Mouse (Mus musculus): ENCODE measurements around the gene Ncor2.

- TF ChIP-seq CTCF (IDR thresholded peaks at IDR 0.05; ENCODE audit: control insufficient read depth, insufficient read depth, insufficient read length), result no peak
- no peak for TF ChIP-seq USF1 (IDR thresholded peaks at IDR 0.05; ENCODE audit: low read depth)
- TF ChIP-seq FOSL1 (IDR thresholded peaks at IDR 0.05; ENCODE audit: insufficient read depth, low read length, poor library complexity, severe bottlenecking), result no peak
- TF ChIP-seq MYOG (IDR thresholded peaks at IDR 0.05; ENCODE audit: control insufficient read depth, extremely low read depth, insufficient read length), result no peak
- TF ChIP-seq MAX (IDR thresholded peaks at IDR 0.05), result no peak
- no peak for TF ChIP-seq MYOD1 (IDR thresholded peaks at IDR 0.05; ENCODE audit: control insufficient read depth, insufficient read length, low read depth)
- no peak for TF ChIP-seq CEBPB (IDR thresholded peaks at IDR 0.05; ENCODE audit: low read depth)
Measured at GRCm38 (mm10) chr5:125195142-125195541, 16.1 kb upstream of the Ncor2 start.
